Mouse (Mus musculus) Patski (cell line): ENCODE measurements at regions not wholly inside any gene's neighbourhood (a gene's known extent, or its start where the extent isn't known, plus 50 kb on each side); places are given as distances from the start of the nearest gene placed in this dataset.

ENCODE experiments used
- ATAC-seq: fragments of 100-300 bp; one replicate; pipeline ENCODE4 v1.8.0; 2021
- CTCF ChIA-PET: fragments of 350-600 bp; sonication (Branson Sonifier 250); formaldehyde crosslinking; loops from one replicate; lab custom pipeline; 2022; ENCODE audit warnings: inconsistent platforms; lab: Charles Lee
- POLR2A ChIA-PET: fragments of 350-600 bp; sonication (Branson Sonifier 250); formaldehyde crosslinking; loops from one replicate; lab custom pipeline; 2022; ENCODE audit warnings: antibody characterized with exemption, inconsistent platforms; lab: Charles Lee
- DNase-seq: peaks from one replicate; pipeline ENCODE4 v3.0.0-alpha.2; 2011; ENCODE audit warnings: low read depth, low spot score
- H3K27me3 ChIP-seq: fragments of 371-371 bp; one replicate; pipeline ENCODE4 v1.5.1; 2021
- CTCF ChIP-seq: fragments of 100-300 bp; IDR thresholded peaks from one replicate; pipeline ENCODE4 v1.5.1; 2021
- in situ Hi-C: fragments of 300-500 bp; cut with MboI; formaldehyde crosslinking; loops from 3 replicates; pipeline ENCODE4 v1.11.1; 2018; ENCODE audit warnings: low pct_unique_long_range_greater_than_20kb, mixed read lengths

DNA sequence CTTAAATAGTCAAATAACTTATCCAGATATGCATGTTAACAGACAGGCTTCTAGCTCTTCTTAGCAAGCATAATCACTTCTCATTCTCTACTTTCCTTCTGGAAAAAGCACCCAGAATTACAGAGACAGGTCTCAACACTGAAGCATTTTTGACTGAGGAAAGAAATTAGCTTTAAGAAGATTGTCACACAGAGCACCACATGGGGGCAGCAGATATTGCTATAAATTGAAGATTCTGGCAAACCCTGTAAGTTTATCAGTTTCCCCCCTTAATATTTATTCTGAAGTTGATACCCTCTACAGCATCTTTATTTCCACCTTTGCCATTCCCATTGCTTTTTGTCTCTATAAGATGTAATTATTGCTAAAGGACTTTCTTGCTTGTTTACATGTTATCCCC, 83.4 kb upstream of the Lrrc4c start:
- CTCF ChIA-PET = no interaction called here
- no peaks in the 10 kb centered on the region for H3K27me3 ChIP-seq
- no peak for ATAC-seq
- POLR2A ChIA-PET = no interaction called here
- no peak for DNase-seq
- in situ Hi-C loops = no loop called here
- TF ChIP-seq CTCF = no peak

DNA sequence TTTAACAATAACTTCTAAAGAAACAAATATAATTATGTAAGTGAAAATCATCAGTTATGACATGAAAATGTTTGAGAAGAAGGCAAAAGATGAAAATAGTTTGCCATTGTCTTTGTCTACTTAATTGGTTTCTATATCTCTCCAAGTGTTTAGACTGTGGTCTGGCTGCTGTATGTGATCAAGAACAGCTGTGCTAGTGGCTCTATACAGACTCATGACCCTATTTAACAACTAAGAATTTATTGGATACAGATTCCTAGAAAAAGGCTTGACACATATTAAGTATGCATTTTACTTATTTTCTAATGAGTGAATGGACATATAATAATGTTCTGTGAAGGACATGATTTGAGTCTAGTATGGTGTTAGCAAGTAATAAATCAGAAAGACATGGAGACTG, 78.7 kb upstream of the Lrrc4c start:
- POLR2A ChIA-PET = no interaction called here
- no peak for DNase-seq
- no peaks in the 10 kb centered on the region for H3K27me3 ChIP-seq
- CTCF ChIA-PET = no interaction called here
- in situ Hi-C loops = no loop called here
- ATAC-seq = no peak
- TF ChIP-seq CTCF = no peak

DNA sequence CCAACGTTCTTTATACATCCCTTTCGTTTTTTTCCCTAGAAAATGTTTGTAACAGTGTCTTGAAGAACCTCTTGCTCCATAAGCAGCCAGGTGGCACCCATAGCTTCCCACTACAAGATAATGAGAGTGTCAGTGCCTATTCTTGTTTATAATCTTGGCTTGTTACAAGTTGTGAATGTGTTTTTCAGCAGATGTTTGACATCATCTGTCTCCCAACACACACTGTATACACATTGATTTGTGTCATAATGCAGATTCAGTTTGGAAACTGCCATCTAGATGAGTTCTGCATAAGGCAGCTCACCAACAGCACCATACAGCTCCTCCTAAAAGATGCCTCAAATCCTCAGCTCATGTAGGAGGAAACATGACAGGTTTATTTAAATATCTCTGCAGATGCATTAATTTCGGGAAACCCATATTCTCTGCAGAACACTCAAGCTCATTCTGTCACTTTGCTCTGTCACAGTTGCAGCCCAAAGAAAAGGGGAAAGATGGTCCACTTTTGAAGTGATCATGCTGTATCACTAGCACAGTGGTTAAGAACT, 77.4 kb upstream of the Lrrc4c start:
- DNase-seq = no peak
- no peak for ATAC-seq
- in situ Hi-C loops = no loop called here
- TF ChIP-seq CTCF = no peak
- no peaks in the 10 kb centered on the region for H3K27me3 ChIP-seq
- ChIA-PET POLR2A (no interaction called here), CTCF (no interaction called here)

DNA sequence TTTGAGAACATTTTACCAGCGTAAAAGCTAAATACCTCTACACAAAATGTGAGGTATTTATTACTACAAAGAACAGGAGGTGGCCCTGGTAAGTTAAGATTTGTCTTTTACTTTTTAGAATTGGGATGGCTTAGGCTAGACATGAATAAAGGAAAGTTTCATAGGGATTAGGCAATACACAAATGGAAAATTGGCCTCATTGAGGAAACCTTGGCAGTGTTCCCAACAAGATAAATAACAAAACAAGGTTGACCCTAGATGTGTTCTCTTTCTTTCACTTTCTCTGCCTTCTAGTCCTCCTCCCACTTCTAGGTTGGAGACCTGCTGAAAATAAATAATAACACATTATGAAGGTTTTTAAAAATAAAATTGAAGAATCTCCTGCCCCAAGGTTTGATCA, 64.3 kb upstream of the Lrrc4c start:
- POLR2A ChIA-PET = no interaction called here
- ATAC-seq (no peak), DNase-seq (no peak)
- no peaks in the 10 kb centered on the region for H3K27me3 ChIP-seq
- no peak for TF ChIP-seq CTCF
- CTCF ChIA-PET = no interaction called here
- in situ Hi-C loops = no loop called here

DNA sequence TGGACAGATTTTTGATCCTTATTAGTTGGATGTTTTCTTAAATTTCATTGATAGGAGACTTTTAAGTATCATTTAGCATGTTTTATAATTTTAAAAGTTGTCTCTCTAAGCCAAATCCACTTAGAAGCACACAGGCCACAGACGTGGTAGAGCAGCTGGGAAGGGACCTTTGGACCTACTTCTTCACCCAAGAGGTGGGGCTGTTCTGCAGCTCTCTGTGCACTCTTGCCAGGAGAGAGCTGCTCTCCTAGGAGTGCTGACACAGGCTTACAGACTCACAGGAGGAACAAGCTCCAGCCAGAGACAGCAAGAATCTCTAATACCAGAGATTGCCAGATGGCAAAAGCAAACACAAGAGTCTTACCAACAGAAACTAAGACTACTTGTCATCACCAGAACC, 61.5 kb upstream of the Lrrc4c start:
- ATAC-seq (no peak), DNase-seq (no peak)
- no peaks in the 10 kb centered on the region for H3K27me3 ChIP-seq
- no peak for TF ChIP-seq CTCF
- POLR2A ChIA-PET = no interaction called here
- CTCF ChIA-PET = interaction anchor here (0.7 kb wide), 1 partner anchor 230 kb away, joined by 3 read pairs; no protein-coding TSS in a partner anchor
- in situ Hi-C loops = no loop called here
